Mouse (Mus musculus) megakaryocyte, embryonic 14.5 days (primary cell): ENCODE measurements around the gene Ablim1.

Source experiments
- FLI1 ChIP-seq: IDR thresholded peaks from 2 replicates; pipeline ENCODE4 v1.6.1; 2012; ENCODE audit warnings: low read length, inconsistent platforms, mixed read lengths
- GATA1 ChIP-seq: IDR thresholded peaks from 3 replicates; pipeline ENCODE4 v1.6.1; 2012; ENCODE audit warnings: mixed read lengths, low read length, inconsistent platforms, borderline replicate concordance

DNA sequence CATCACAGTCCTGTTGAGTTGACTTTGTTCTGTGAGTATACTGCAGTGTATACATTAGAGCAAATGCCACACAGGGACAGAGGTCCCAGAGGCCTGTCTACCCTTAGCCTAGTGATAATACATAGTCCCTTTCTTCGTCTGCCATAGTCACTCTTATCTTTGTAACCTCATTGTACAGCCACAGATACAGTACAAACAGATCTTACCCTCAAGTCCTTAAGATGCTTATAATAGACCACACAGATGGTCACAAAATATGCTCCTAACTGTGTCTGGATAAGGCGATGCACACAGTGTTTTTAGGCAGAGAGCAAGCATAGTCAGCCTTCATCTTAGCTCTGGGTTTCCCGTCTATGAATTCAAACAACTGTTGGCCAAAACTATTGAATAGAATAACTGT lies 1.9 kb upstream of the Ablim1 start:
- no peak for TF ChIP-seq GATA1
- no peak for TF ChIP-seq FLI1
